Mouse (Mus musculus): ENCODE measurements around the gene Mtg2. TPM values are rescaled to one million over a fixed set of nuclear protein-coding genes. Genes with fewer than 3 reads are reported as not detected.

The Mtg2 gene
- total RNA-seq, 2 experiments from 2014 or later, result 15.9 to 17.4 TPM

Other genes with a start within 250 kb of the Mtg2 start
- gene Taf4, start 93.9 kb upstream of the Mtg2 start, total RNA-seq (2021), result 10 to 100 TPM; 17.8 to 23.7 TPM
- 10 to 100 TPM; 43.0 to 44.9 TPM for gene Lsm14b, start 45.6 kb upstream of the Mtg2 start, total RNA-seq (2021)
- gene Psma7, start 28.2 kb upstream of the Mtg2 start, total RNA-seq (2021), result 100 to 1,000 TPM; 246 to 260 TPM
- 10 to 100 TPM; 10.1 to 10.3 TPM for gene Ss18l1, start 28.1 kb upstream of the Mtg2 start, total RNA-seq (2021)
- gene Hrh3, start 33.9 kb downstream of the Mtg2 start, total RNA-seq (2021), result under 1 TPM in 1 of 2 experiments, not detected in 1; 0.13 TPM
- gene Osbpl2, start 48.7 kb downstream of the Mtg2 start, total RNA-seq (2021), result 10 to 100 TPM; 37.8 to 44.3 TPM
- 100 to 1,000 TPM; 148 to 182 TPM for gene Adrm1, start 100.9 kb downstream of the Mtg2 start, total RNA-seq (2021)
- 10 to 100 TPM; 25.7 to 74.5 TPM for gene Lama5, start 155.3 kb downstream of the Mtg2 start, total RNA-seq (2021)
- 100 to 1,000 TPM; 736 to 838 TPM for gene Rps21, start 186.8 kb downstream of the Mtg2 start, total RNA-seq (2021)
- gene Cables2, start 202.9 kb downstream of the Mtg2 start, total RNA-seq (2021), result 10 to 100 TPM; 14.0 to 14.2 TPM
- not detected for gene Rbbp8nl, start 219.3 kb downstream of the Mtg2 start, total RNA-seq (2021)

All from adrenal gland, postnatal 36 days (tissue).